ENCODE assay signal across 8 mouse cellular contexts in genomic region chr16:49698620-49699525, GRCm38 (mm10). TPM values are rescaled to one million over a fixed set of nuclear protein-coding genes. Genes with fewer than 3 reads are reported as not detected.
DNase-seq lines count a peak whose midpoint lies in the region; ATAC-seq and TF ChIP-seq lines count a peak whose summit lies in the region.

Gene Ift57 (plus strand): TSS chr16:49699233.

- TF ChIP-seq CTCF in lung, adult 2 months (IDR thresholded peaks at IDR 0.05; ENCODE audit: insufficient read depth, low read length), result no peak

- H3K27ac ChIP-seq in ES-E14 (ENCODE audit: insufficient read depth, low read depth, low read length, poor library complexity, severe bottlenecking), result no peak within 1 kb of the TSS
- H3K27ac ChIP-seq in forebrain, embryonic 15.5 days (replicated peaks), result peak within 1 kb of the TSS; percentile 76

- TF ChIP-seq POLR2A in lung, adult 2 months (IDR thresholded peaks at IDR 0.05; ENCODE audit: borderline replicate concordance, extremely low read depth, low read depth, low read length), result 0 out of 2 replicates have a peak, but pooled peaks have one; percentile 21

- H3K36me3 ChIP-seq in ES-E14 (ENCODE audit: control insufficient read depth, insufficient read depth, low read length, poor library complexity, severe bottlenecking), result no peaks in the 10 kb centered on the region
- H3K36me3 ChIP-seq in forebrain, embryonic 15.5 days, result no peaks in the 10 kb centered on the region

- H3K4me3 ChIP-seq in ES-E14 (ENCODE audit: insufficient read depth in 1 of 2, low read depth in 1 of 2, low read length in 2 of 2, poor library complexity in 1 of 2, severe bottlenecking in 1 of 2), result peak within 1 kb of the TSS; percentile 71 to 72
- H3K4me3 ChIP-seq in forebrain, embryonic 15.5 days, result peak within 1 kb of the TSS; percentile 74
- H3K4me3 ChIP-seq in lung, adult 2 months (replicated peaks; ENCODE audit: extremely low read depth, low read depth, low read length), result peak within 1 kb of the TSS; percentile 66

- ATAC-seq in forebrain, embryonic 15.5 days (replicated peaks), result peak; percentile 100
- peak; percentile 99 for ATAC-seq in neutrophil, adult 5-6 weeks (ENCODE audit: extremely low read depth, insufficient number of reproducible peaks, low FRiP score, poor library complexity, severe bottlenecking)

- H3K9ac ChIP-seq in ES-E14 (ENCODE audit: insufficient read depth, low read depth, low read length, poor library complexity, severe bottlenecking), result peak within 1 kb of the TSS; percentile 63
- peak within 1 kb of the TSS; percentile 69 for H3K9ac ChIP-seq in forebrain, embryonic 15.5 days (replicated peaks)

- DNase-seq in ES-E14 (ENCODE audit: low read depth, low spot score), result peak; percentile 95
- peak; percentile 99 for DNase-seq in cerebellum, adult 11-12 months
- peak; percentile 95 for DNase-seq in heart, postnatal 25 days (ENCODE audit: low spot score)
- DNase-seq in layer of hippocampus, adult 18-20 months (ENCODE audit: low spot score in 2 of 2), result peak; percentile 98 to 99
- DNase-seq in lung, adult 2 months, result peak; percentile 95
- peak; percentile 93 to 96 for DNase-seq in thymus, adult 18-20 months

- peaks cover 0 to 3% of the 10 kb centered on the region in 2 experiments; a peak in 1 of 4 replicates for H3K4me1 ChIP-seq in ES-E14 (ENCODE audit: control insufficient read depth in 2 of 2, insufficient read depth in 2 of 2, low read length in 2 of 2, poor library complexity in 1 of 2)
- peaks cover 23% of the 10 kb centered on the region for H3K4me1 ChIP-seq in forebrain, embryonic 15.5 days
- no peaks in the 10 kb centered on the region for H3K4me1 ChIP-seq in lung, adult 2 months (ENCODE audit: control insufficient read depth, insufficient read depth, low read length)

- no peaks in the 10 kb centered on the region for H3K9me3 ChIP-seq in ES-E14 (ENCODE audit: control insufficient read depth, insufficient read depth, low read depth, low read length)
- no peaks in the 10 kb centered on the region for H3K9me3 ChIP-seq in forebrain, embryonic 15.5 days

- no peaks in the 10 kb centered on the region for H3K27me3 ChIP-seq in forebrain, embryonic 15.5 days

- intact Hi-C loops in heart, postnatal 25 days (cut with DNase I), result loop anchor here (10.0 kb wide), 1 partner anchor 174 kb away; no protein-coding TSS in a partner anchor

- in situ Hi-C loops in ES-E14 (cut with MboI; ENCODE audit: low sequenced_read_pairs in 2 of 2, unreplicated experiment in 2 of 2), result no loop called here

- 3% methylated on average over 53 of the region's 53 CpGs for WGBS in forebrain, embryonic 15.5 days
- 2% methylated on average over 52 of the region's 53 CpGs for WGBS in lung, adult 2 months

- peak within 1 kb of the TSS; percentile 56 for H3K4me2 ChIP-seq in forebrain, embryonic 15.5 days (replicated peaks)

TF ChIP-seq in ES-E14, 5 proteins besides CTCF, POLR2A, EP300 and RAD21:
- no peak for TF ChIP-seq MAFK (IDR thresholded peaks at IDR 0.05; ENCODE audit: insufficient read depth, low read depth, low read length)
- TF ChIP-seq ZNF384 (IDR thresholded peaks at IDR 0.05; ENCODE audit: low read depth, low read length), result no peak
- no peak for TF ChIP-seq CHD2 (IDR thresholded peaks at IDR 0.05; ENCODE audit: low read depth, low read length)
- no peak for TF ChIP-seq HCFC1 (IDR thresholded peaks at IDR 0.05; ENCODE audit: borderline replicate concordance, insufficient read depth, low read length)
- TF ChIP-seq ZC3H11A (IDR thresholded peaks at IDR 0.05; ENCODE audit: borderline replicate concordance, low read depth, low read length), result no peak

RNA-seq across cellular contexts. Expression of gene Ift57, which starts in this region (rescaled TPM):
- 9.0 and 10.3 TPM in 2 replicates for total RNA-seq in ES-E14 (2012; rRNA removed)
- polyA plus RNA-seq in forebrain, embryonic 15.5 days (2015; fragmentation: Nextera tagmentation; extraction: Ambion mirVana), result 46.9 and 48.6 TPM in 2 replicates
- total RNA-seq in heart, postnatal 25 days (2021), result 10 to 100 TPM; 12.9 to 13.0 TPM
- total RNA-seq in layer of hippocampus, adult 18-20 months (2021), result 10 to 100 TPM; 54.5 to 60.6 TPM
- 4.5 and 5.8 TPM in 2 replicates for polyA plus RNA-seq in lung, adult 2 months (2012; rRNA removed)
- total RNA-seq in neutrophil, adult 5-6 weeks (2017), result 8.3 and 20.1 TPM in 2 replicates
